Mouse (Mus musculus) embryo, embryonic 9.5 days (tissue): ENCODE results near the gene Nmnat2.

Experiments used
- DNase-seq: peaks from one replicate; pipeline ENCODE4 v3.0.0-alpha.2; 2017; ENCODE audit errors: extremely low spot score

The Nmnat2 gene

DNA sequence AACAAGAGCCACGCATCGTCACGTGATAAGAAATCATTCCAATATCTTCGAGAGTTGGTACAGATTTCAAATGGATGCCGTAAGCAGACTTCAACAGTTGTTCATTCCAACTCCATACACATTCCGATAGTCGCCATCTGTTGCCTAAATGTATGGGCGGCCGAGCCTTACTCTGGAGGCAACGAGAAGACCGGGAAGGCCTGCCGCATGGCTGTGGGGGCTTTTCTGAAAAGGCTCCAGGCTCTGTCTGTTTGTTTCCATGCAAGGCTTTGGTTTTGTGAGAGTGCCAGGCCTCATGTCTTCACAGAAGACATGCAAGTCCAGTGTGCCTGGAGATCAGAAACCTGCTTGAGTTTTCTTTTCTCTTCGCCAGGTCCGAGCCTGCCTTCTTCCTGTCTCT lies 28.6 kb downstream of the Nmnat2 start:
- DNase-seq, result no peak

DNA sequence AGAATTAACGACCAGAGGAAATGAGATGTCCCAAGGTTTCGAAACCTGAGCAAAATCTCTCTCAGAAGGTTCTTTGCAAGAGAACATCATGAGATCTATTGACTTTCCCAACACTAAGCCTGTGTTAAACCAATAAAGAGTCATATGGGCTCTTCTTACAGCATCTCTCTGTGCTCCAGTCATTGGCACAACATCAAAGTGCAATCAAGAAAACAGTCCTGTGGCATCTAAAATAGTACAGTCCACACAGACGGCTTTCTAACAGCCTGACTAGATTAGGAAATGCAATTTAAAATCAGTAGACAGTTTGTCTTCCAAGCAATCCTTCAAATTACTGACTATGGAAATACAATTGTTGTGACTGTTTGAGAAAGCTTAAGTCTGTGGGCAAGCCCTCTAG lies 32.2 kb downstream of the Nmnat2 start:
- DNase-seq, result no peak

DNA sequence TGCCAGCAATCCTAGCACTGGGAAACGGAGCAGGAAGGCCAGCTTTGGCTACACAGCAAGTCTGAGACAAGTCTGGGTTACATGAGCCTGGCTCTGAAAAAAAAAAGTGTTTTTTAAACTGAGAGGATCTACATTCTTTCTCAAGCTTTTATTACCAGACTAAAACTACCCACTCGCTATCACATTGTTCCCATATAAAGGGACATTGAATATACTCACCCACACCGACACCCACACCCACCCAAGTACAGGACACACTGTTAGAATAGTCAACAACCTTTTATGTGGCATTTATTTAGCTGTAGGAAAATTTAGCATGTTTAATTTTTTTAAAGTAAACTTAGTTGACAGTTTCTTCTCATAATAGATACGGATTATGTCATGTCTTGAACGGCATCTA lies 35.3 kb downstream of the Nmnat2 start:
- no peak for DNase-seq

DNA sequence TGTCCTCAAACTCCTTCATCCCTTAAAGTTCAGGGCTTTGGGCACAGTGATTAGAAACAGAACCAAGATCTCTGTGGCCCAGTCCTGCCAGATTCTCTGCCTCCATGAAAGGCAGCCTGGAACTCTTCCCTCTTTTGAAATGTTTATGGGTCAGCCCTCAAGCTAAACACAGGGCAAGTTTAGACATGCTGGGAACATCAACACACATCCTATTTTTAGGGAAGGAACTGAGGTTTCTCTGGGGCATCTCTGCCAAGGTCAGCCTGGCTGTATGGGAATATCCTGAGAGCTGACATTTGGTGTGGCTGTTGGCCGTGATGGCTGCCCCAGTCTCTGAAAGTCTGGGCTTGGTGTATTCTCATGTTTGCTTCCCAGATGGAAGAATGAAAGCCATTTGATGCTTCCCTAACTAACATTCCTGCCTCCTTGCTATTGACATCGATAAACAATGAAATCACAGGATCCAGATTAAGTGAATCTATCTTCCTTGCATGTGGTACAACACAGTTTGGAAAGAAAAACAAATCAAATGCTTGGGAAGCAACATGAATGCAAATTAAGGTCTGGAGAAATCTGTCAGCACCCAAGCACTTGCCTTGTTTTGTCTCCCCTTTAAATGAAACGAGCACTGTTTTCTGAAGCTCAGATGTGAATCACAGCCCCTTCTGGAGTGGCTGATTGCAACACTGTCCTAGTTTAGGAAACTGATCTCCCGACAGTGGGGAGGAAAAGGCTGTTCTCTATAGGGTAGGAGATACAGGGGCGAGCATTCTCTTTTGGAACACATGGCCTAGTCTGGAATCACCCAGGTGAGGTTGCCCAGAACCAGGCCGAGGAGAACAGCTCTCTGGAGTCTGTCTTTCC lies 37.7 kb downstream of the Nmnat2 start:
- DNase-seq, result no peak

DNA sequence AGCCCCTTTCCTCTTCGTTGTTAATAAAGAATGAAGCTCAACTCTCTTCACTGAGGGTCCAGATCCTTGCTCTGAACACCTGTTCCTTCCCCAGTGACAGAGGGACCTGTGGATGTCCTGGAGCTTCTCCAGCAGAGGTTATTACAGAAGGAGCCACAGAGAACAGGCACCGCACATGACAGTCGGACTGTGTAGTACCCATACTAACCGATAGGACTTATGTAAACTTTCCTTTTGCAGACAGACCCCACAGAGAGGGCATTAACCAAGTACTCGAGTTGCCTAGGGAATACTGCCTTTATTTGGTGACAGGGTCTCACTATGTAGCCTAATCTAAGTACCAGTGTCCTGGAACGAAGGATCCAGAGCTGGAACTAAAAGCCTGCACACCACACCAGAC lies 39.0 kb downstream of the Nmnat2 start:
- no peak for DNase-seq

DNA sequence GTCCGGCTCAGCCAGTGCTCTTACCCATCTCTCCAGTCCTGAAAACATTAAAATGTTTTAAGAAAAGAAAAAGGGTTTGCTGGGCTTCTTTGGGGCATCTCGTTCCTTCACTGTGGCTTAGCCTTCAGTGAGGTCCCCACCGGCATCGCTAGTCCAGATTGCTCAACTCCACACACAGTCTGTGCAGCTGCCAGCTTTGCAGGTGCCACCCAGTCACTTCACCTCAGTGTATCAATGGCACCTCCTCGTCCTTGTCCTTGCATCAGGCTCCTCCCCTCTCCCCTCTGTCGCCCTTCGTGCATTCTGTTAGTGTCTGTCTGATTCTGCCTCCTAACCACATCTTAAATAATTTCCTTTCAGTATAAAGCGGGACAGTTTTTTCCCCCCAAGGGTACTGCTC lies 45.2 kb downstream of the Nmnat2 start:
- DNase-seq, result no peak

DNA sequence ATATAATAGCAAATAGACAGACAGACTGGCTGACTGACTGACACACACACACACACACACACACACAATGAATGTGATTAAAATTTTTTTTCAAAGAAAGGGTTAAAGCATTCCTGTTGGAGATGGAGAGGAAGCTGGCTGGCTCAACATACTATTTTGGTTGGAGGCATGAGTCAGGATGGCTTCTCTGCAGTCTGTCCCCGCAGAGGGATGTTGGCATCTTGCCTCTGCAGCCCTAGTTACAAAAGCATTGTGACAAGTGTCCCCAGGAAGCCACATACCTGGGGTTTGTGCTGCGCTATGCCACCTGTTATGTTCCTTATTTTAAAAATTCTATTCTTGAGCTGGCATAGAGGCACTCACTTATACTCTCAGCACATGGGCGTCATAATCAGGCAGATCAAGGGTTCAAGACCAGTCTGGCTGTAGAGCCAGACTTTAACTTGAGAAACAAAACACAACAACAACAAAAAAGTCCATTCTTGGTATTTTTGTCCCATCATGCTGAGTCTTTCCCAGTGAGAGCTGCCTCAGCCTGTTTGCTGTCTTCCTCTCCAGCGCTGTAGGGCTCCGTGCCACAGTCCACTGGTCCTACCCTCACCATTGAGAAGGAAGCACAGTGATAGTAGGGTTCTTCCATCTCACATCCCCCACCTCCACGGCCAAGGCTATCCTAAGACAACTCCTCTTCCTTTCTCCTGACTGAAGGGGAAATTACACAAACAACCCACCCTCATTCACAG lies 45.9 kb downstream of the Nmnat2 start:
- DNase-seq, result no peak

DNA sequence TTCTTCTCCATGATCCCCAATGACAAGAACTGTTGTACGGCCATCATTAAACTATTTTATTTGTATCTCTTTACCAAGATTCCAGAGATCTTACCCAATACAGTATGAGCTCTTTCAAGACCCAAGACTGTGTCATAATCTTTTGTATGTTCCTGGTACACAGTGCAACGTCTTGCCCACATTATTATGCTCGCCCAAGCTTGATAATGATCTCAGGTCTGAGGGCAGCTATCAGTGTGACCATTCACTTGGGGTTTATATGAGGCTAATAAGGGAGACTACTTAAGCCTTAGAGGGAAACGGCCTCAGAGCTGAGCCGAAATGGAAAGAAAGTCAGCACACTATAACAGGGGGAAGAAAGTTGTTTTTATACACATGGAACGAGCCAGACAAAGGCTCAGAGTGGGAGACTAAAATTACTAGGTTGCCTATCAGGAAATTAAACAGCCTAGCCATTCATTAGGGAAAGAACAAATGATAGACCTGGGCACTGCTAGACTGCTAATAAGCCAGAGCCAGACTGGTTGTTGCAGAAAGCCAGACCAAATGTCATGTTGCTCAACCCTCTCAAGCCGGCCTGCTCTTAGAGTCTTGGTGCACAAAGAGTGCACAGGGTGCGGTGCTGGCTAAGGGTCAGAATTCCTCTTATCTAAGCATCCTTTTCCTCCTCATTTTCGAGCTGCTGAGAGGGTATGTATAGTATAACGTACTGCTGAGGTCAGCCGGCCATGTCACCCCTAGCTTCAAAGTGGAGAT lies 47.7 kb downstream of the Nmnat2 start:
- DNase-seq, result no peak

DNA sequence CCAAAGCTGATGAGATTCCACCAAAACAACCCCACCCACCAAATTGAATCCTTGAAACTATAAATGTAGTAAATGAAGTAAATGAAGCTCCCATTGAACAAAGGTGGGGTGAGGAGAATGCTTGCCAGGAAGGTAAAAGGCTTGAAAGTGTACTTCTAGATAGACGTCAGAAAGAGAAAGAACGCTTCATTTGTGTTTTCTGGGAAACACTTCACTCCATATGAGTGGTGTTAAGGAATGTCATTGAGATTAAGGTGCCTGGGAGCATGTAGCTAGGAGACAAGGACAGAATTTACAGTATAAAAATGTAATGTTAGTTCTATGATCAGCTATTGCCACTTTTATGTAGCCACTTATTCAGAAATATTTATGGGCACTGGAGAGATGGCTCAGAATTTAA lies 49.7 kb downstream of the Nmnat2 start:
- no peak for DNase-seq

DNA sequence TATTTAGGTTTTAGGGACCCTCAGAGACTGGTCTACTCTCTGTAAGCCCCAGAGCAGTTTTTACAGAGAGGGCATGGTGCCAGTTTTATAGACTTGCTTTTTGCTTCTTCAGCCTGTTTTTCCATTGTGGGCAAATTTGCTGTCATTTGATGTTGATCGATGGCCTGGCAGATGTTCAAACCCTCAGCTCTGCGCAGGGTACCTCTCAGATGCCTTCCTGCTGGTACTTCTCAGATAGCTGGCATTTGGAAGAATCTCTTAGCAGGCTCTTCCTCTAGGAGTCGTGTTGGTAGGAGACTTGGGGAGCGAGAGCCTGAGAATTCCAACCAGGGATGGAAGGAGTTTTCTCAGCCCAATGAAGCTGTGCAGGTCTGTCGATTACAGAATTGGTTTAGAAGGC lies 51.3 kb downstream of the Nmnat2 start:
- no peak for DNase-seq

DNA sequence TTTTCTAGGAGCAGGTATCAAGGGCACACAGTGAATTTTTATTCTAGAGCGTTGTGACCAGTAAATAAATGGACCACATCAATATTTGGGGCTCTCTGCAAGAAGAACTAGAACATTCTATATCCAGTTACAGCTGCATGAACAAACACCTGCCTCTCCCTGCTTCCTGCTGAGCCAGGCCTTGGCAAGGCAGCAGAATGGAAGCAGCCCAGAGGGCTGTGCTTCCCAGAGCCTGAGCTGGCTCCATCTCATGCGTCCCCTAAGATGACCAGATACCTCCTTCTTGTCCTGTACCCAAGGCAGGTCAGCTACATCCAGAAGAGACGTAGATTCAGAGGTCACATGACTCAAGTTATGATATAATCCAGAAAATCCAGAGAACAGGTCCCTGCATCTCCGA lies 52.0 kb downstream of the Nmnat2 start:
- DNase-seq, result no peak

DNA sequence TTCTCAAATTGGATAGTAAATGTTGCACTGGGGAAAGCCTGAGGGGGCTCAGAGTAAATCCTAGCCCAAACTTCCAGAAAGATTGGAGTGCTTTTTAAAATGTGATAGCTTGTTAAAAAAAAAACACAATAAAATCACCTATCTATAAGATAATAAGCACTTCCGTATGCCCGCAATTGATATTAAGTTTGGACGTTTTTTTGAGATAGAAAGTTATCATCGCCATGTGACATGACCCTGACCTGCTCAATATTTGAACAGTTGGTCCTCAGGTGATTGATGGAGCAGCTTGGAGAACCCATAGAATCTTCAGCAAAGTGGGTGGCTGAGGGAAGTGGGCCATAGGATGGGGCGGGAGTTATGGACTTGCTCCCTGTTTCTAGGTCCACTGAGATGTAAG lies 52.5 kb downstream of the Nmnat2 start:
- no peak for DNase-seq

DNA sequence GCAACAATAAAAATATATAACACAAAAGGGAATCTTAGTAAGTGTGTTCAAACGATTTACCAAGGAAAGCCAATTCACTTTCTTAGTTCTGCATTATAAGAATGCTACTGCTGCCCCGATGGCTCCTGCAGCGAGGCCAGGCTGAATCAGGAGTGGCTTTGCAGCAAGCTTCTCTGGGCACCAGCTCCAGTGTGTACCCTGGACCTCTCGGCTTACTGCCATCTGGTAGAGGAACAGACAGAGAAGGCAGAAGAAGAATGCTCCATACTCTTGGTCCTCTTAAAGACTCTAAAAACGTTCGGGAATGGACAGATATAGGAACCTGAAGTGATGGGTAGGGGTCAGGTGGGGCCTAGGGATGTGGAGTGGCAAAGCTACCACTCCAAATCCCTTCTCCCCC lies 53.0 kb downstream of the Nmnat2 start:
- no peak for DNase-seq

DNA sequence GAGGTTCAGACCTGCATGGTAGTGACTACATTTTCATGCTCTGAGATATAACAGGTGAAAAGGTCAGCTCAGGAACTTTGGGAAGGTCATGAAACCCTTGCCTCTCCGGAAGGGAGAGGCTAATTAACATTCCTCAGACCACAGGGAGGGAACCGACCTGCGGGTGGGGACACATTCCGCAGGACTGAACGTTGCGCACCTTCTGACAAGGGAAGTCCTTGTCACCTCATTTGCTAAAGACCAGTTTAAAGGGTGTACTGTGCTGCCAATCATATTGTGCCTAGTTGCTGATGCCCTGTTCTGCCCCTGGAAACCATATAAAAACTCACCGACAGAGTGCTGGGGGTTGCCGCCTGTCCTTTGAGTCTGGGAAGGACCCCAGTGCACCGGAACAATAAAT lies 54.5 kb downstream of the Nmnat2 start:
- DNase-seq, result no peak

DNA sequence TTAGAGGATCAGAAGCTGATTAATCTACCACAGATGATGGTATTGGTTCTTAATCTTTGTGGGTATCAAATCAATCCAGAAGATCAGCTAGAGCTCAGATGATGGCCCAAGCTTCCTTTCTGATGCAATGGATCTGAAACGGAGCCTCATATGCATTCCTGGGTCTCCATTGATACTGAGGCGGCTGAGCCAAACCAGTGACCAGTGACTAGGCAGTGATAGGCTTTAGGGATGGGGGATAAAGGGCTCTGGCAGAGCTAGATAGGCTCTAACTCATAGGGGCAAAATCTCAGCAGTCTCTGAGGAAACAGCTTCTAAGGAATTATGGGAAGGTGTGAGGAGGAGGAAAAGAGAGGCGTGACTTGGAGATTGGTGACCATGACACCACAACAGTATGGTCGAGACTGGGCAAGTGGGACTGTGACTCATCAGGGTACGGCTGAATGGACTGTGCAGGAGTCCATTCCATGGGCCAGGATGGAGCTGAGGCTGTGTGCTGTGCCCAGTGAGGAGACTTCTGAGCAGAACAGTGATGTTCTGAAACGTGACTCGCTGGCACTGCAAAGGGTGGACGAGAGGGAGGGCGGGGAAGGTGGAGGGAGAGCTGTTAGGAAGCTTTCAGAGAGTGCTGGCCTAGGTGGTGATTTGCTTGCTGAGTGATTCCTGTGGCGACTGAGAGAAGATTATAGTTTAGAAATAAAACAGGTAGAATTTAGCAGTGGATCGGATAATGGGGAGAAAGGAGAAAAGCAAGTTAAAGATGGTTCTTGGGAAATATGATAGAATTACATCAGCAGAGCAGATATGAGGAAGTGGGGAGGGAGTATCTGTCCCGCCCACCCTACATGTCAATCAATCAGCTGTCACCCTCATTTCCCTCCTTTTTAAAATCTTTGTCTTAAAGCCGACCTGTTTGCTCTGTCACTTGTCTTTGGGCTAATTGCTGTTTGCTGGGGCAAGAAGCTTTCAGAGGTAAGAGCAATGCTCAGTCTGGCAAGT lies 55.9 kb downstream of the Nmnat2 start:
- no peak for DNase-seq

DNA sequence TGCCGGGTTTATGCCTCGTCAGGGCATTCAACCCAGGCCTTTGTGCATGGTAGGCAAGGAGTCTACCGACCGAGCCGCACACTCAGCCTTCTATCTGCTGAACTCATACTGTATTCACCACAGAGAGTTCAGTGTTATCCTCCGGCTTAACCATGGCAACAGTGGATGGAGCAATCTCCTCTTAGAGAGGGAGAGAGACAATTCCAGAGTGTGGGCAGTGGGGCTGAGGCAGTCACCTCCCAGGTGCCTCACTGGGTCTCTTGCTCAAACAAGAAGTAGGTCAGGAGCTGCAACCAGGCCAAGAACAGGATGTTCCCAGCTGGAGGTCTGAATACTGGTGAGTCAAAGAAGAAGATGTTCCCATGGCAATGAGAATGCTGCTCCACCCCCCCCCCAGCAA lies 56.8 kb downstream of the Nmnat2 start:
- DNase-seq, result no peak

DNA sequence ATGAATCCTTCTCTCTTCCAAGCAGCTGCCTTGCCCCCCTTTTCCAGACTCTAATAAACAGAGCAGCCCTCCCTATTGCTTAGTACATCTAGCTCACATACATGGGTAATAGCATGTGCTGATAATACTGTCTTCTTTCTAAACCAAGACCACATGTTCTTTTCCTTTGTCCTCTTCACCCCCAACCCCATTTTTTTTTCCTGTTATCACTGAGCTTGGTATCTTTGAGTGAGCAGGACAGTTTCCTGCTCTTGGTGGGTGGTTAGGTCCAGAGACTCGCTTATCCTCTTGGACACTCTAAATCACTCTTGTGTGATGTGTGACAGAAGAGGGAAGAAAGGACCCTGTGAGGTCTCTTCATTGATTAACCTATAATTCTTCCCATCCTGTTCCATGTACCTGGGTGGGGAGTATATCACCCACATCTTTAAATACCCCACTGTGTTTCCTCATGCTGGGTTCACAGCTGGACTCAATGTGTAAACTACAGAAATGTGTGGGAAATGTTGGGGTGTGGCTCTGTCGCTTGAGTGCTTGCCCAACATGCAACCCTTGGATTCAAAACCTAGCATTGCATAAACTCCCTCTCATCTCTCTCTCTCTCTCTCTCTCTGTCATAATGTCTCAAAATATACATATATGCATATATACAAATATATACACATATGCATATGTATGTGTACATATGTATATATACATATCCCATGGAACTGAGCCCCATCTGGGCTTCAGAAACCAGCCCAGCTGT lies 58.9 kb downstream of the Nmnat2 start:
- DNase-seq, result no peak

DNA sequence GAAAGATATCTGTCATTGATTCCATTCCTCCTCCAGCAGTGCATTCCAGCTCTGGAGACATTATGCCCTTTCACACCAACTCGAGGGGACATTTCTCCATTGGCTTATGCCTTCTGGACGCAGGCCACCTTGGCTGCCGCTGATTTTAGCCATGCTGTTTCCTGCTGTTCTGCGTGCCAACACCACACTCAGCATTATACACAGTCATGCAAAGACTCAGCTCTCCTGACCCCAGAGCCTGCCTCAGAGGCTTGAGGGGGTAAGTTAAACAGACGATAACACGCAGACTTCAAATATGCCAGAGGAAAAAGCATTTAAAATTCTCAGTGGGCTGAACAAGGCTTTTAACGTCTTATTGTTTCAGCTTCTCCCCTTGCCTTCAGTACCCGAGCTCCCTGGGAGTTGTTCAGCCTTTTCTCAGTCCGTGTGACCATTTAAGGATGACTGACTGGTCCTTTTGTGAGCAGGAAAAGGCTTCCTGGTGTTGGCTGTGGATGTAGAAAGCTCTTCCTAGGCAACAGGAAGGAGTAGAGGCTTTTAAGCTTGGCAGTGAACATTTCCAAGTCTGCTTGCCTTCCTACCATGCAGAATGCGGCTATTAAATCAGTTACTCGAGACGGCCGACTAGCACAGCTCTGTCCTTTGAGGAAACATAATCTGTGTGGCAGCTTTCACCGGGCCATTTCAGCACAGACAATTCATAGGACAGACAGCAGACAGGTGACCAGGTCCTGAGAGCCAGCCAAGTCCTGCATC lies 59.8 kb downstream of the Nmnat2 start:
- DNase-seq, result no peak

DNA sequence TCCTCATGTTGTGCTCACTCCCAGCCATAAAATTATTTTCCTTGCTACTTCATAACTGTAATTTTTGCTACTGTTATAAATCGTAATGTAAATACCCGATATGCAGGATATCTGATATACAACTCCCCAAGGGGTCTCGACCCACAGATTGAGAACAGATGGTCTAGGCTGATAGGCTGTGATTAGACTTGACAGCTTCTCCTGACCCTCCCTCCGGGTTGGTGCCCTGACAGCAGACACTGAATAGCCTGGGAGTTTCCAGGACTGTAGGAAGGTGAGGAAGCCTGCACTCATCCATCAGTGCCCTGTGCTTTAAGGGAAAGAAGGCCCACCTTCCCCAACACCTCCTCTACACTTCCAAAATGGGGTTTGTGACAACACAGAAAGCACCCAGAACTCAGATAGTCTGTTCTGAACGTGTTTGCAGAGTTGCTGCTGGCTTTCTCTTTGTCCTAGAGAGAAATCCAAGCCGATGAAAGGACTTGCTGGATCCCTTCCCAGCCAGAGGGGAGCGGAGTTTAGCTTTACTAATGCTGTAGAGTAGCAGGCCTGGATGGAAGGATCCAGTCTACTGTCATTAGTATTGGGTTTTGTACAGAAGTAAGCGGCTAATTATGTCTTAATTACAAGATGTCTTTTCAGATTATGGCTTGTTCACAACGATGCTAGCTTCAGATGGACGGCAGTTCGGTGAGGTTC lies 61.8 kb downstream of the Nmnat2 start:
- DNase-seq, result no peak
